Mouse (Mus musculus): ENCODE measurements around the gene Snx25. TPM values are rescaled to one million over a fixed set of nuclear protein-coding genes. Genes with fewer than 3 reads are reported as not detected.

Gene Snx25
- total RNA-seq, 4 experiments from 2014 or later = 7.8 to 10.4 (median 8.7) TPM

DNA sequence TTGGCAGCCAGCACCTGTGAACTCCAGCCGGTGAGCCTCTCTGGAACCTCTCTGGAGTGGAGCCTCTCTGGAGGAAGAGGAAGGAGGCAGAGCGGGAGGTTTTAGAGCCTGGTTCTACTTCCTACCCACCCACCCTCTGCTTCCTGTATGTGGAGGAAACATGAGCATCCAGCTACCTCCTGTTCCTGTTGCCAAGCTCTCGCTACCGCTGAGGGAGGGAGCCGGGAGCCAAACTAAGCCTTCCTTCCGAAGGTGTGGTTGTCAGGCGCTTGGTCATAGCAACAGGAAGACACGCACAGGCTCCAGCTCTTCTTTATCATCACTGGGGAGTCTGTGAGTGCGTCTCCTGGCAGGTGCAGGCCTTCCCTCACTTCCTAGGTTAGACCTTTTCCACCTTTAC is 129.8 kb downstream of the Snx25 start:
- peak; percentile 48 for DNase-seq (ENCODE audit: low spot score)

DNA sequence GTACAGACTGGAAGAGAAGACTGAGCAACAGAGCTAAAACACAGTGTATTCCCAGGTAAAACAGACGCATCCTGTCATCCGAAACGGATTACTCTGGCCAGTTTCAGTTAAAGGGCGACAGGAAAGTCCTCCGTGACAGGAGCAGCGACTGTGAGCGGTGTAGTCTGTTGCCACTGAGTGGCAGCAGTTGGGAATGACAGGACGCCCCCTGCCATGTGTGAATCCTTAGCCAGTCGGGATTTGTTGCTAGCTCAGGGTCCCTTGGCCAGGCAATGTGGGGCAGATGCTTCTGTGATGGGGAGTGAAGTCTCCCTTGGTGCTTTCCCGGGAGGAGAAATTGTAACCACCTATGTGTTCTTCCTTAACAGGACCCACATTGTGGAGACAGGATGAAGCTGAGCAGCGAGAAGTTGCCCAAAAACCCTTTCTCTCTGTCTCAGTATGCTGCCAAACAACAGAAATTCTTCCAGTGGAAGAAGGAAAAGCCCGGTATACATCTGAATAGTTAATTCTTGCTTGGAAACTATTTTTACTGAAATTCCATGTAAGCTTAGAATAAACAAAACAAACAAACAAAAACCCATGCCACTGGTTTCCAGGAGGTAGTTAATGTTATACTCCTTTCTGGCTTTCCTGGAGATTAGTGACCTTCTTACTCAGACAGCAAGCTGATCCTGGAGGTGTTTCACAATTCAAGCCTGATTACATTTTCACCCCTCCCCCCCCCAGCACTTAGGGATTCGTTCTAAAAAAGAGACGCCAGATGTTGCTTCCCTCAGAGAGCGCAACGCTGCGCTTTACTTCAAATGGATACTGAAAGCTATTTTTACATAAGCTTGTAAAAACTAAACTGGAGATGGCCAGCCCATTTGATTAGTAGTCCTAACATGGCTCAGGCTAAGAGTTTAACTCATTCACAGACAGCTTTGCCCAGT is 140.9 kb downstream of the Snx25 start:
- no peak for DNase-seq (ENCODE audit: low spot score)

DNA sequence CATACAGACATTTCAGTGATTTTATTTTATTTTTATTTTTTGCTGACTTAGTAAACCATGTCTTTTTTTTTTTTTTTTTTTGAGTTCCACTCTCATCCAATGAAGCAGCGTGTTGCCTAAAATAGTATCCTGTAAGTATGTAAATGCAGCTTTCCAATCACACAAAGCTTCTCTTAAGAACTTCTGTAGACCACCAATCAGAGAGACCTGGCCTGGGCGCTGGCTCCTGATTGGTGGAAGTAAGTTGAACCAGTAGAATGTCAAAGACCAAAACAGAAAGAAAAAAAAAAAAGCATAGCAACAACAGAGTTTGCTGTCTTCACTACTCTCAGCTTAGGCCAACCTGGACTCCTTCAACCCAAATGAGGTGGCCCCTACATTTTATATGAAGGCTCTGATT is 141.7 kb downstream of the Snx25 start:
- DNase-seq (ENCODE audit: low spot score) = no peak

- no peak for DNase-seq (ENCODE audit: low spot score)
These were observed 144.8 kb downstream of the Snx25 start for GRCm38 (mm10) chr8:46007050-46007672.

GRCm38 (mm10) chr8:46005596-46005995 is 146.4 kb downstream of the Snx25 start, which contains the start of gene Ankrd37:
Gene Ankrd37, minus strand, starts transcription at chr8:46005707.
- DNase-seq (ENCODE audit: low spot score) = no peak

- peak; percentile 99 for DNase-seq (ENCODE audit: low spot score)
These were observed 151.9 kb downstream of the Snx25 start for GRCm38 (mm10) chr8:45999784-46000705.

DNA sequence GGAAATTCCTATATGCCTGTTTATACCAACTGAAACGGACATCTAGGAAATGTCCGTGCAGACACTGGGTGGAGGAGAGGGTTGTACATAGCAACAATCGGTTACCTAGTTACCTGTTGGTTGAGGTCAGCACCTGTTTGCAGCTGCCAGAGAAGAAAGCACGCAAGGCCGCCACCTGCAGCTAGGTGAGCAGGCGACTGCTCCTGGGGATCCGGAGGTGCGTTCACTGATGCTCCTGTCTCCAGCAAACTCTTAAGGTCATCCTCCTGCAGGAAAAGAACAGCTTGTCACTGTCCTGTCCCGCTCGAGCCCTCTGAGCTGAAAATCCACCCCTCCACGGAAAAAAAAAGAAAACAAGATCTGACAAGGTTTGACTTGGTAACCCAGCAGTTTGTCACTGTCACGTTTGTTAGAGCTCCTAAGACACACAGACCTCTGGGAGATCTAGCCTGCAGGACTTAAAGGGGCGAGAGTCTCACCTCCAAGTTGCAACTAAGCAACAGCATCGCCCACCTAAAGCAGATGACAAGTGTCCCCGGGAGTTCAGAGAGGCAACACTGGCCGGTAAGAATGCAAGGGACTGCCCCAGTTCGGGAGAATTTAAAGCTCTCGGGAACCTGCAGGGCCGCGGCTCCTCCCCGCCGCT is 152.7 kb downstream of the Snx25 start, which contains the start of gene Lrp2bp:
Lrp2bp (plus strand) TSS at position 166 of the 646 bp plus-strand sequence.
- DNase-seq (ENCODE audit: low spot score) = no peak

GRCm38 (mm10) chr8:45998228-45998627 is 153.7 kb downstream of the Snx25 start:
- no peak for DNase-seq (ENCODE audit: low spot score)

DNA sequence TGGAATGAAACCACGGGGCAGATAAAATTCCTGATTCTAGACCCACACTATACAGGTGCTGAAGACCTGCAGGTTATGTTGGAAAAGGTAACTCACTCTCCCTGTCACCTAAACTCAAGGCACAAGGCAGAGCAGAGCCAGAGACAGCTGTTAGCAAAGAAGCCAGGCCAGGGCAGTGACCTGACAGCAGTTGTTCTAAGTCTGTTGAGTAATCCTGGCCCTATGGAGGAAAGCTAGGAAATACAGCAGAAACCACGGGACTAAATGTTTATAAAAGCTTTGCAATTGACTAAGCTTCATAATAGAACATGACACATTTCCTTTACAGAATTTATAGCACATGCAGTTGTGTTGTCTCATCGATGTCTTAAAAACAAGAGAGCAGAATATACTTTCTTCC is 156.4 kb downstream of the Snx25 start:
- no peak for DNase-seq (ENCODE audit: low spot score)

DNA sequence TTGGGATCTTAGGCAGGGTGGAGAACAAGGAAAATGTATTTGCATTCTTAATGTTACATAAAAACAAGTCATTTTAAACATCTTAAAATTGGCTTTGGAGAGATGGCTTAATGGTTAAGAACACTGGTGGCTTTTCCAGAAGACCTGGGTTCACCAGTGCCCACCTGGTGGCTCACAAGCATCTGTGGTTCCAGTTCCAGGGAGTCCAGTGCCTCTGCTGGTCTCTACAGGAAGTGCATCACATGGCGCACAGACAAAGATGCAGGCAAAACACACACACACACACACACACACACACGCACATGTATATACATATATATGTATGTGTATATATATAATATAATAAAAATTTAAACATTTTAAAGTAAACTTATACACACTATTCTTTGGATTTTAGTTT is 157.8 kb downstream of the Snx25 start:
- no peak for DNase-seq (ENCODE audit: low spot score)

GRCm38 (mm10) chr8:45990631-45991310 is 161.2 kb downstream of the Snx25 start:
- no peak for DNase-seq (ENCODE audit: low spot score)

DNA sequence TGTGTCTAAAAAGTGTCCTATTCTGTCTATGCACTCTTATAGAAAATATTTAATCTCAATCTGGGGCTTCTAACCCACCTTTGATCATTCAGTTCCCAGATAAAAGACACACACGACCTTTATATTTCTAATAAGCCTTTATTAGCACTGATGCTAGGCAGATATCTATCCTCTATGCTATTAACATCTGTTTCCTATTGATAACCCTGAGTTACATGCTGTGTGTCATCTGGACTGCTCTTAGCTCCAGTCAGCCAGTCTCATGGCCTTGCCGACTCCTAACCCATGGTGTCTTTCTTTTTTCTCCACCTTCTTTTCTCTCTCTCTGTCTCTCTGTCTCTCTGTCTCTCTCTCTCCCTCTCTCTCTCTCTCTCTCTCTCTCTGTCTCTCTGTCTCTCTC is 163.8 kb downstream of the Snx25 start:
- no peak for DNase-seq (ENCODE audit: low spot score)

DNA sequence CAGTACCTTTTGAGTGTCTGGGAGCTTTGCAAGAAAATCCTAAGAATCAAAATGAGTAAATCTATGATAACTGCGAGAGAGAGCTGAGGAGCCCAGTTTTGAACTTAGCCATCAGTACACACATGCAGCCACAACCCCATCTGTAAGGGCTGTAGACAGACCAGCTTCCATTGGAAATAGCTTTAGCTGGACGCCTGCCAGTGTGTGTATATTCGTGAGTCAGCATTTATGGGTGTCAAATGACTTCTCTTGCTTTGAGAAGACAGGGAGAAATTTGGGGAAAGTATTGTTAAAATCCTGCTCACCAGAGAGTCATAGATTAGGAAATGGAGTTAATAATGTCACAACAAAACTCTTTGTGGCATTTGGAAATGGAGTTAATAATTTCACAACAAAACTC is 165.3 kb downstream of the Snx25 start:
- DNase-seq (ENCODE audit: low spot score) = no peak

Other genes with a start within 250 kb of the Snx25 start
- not detected for gene Ccdc110, start 217.5 kb downstream of the Snx25 start, total RNA-seq (2022)
- 1 to 10 TPM in 1 of 4 experiments, under 1 TPM in 3; 0.35 to 1.1 (median 0.58) TPM for gene 1700029J07Rik, start 176.9 kb downstream of the Snx25 start, total RNA-seq (2022)
- gene Ufsp2, start 176.6 kb downstream of the Snx25 start, total RNA-seq (2022) = 10 to 100 TPM; 26.5 to 32.9 (median 27.4) TPM
- 1 to 10 TPM in 3 of 4 experiments, under 1 TPM in 1; 0.78 to 2.2 (median 1.0) TPM for gene Lrp2bp, start 152.9 kb downstream of the Snx25 start, total RNA-seq (2022)
- gene Ankrd37, start 146.5 kb downstream of the Snx25 start, total RNA-seq (2022) = 10 to 100 TPM in 1 of 4 experiments, 1 to 10 TPM in 3; 4.0 to 10.6 (median 6.6) TPM
- gene Cfap97, start 388 bp downstream of the Snx25 start, total RNA-seq (2022) = 10 to 100 TPM; 11.8 to 14.0 (median 13.4) TPM
- 1,000 to 10,000 TPM; 4,428 to 5,209 (median 4,678) TPM for gene Slc25a4, start 59.1 kb upstream of the Snx25 start, total RNA-seq (2022)
- gene Helt, start 142.5 kb upstream of the Snx25 start, total RNA-seq (2022) = 1 to 10 TPM in 3 of 4 experiments, under 1 TPM in 1; 0.92 to 4.2 (median 3.3) TPM

Data from heart, adult 8-10 months (tissue).